Mouse (Mus musculus) liver, embryonic 16.5 days (tissue): ENCODE measurements around the gene Trpv6. TPM values are rescaled to one million over a fixed set of nuclear protein-coding genes. Genes with fewer than 3 reads are reported as not detected.

ENCODE experiments used
- ATAC-seq: fragments of 200-750 bp; cut with Nextera tagmentation; 2 replicates; pipeline ENCODE4 v1.8.0; 2017; ENCODE audit warnings: low read depth, mild to moderate bottlenecking, moderate number of reproducible peaks, moderate library complexity
- H3K27ac ChIP-seq: fragments of 300-500 bp; sonication (generic); 2 replicates; pipeline ENCODE4 v1.5.1; 2014; ENCODE audit warnings: mild to moderate bottlenecking, low read length
- H3K27me3 ChIP-seq: fragments of 300-500 bp; sonication (generic); 2 replicates; pipeline ENCODE4 v1.6.1; 2014; ENCODE audit warnings: low read depth, low read length, mixed read lengths; ENCODE audit not compliant: control insufficient read depth, insufficient read depth
- H3K36me3 ChIP-seq: fragments of 300-500 bp; sonication (generic); 2 replicates; pipeline ENCODE4 v1.6.1; 2014; ENCODE audit warnings: mild to moderate bottlenecking; ENCODE audit not compliant: control insufficient read depth, insufficient read depth
- H3K4me1 ChIP-seq: fragments of 300-500 bp; sonication (generic); 2 replicates; pipeline ENCODE4 v1.6.1; 2014; ENCODE audit warnings: low read depth, low read length, mixed read lengths; ENCODE audit not compliant: control insufficient read depth
- H3K4me2 ChIP-seq: fragments of 300-500 bp; sonication (generic); 2 replicates; pipeline ENCODE4 v1.6.1; 2014; ENCODE audit warnings: low read depth, low read length, mixed read lengths
- H3K4me3 ChIP-seq: fragments of 300-500 bp; sonication (generic); 2 replicates; pipeline ENCODE4 v1.5.1; 2014; ENCODE audit warnings: low read depth, mild to moderate bottlenecking, low read length
- H3K9ac ChIP-seq: fragments of 300-500 bp; sonication (generic); 2 replicates; pipeline ENCODE4 v1.6.1; 2014; ENCODE audit warnings: low read depth, low read length
- H3K9me3 ChIP-seq: fragments of 300-500 bp; sonication (generic); replicated peaks from 2 replicates; pipeline ENCODE4 v1.6.1; 2016; ENCODE audit warnings: low read length; ENCODE audit not compliant: control insufficient read depth
- WGBS: fragments of 180-500 bp; shearing (Covaris S2); extraction: QIAGEN DNeasy Blood & Tissue Kit; methylation state at CpG from one replicate; pipeline ENCODE4 v1.1.7; 2014; ENCODE audit not compliant: insufficient replicate concordance; 5-methylcytosine and 5-hydroxymethylcytosine counted together
- polyA plus RNA-seq: library from polyadenylated mRNA; unstranded; fragments of >200 nt; fragmentation: Nextera tagmentation; extraction: Ambion mirVana; gene quantifications from 2 replicates; pipeline ENCODE4 v1.2.1, GENCODE M21; 2015

Gene Trpv6
- polyA plus RNA-seq, 1 experiment from 2014 or later: 0.06 TPM

DNA sequence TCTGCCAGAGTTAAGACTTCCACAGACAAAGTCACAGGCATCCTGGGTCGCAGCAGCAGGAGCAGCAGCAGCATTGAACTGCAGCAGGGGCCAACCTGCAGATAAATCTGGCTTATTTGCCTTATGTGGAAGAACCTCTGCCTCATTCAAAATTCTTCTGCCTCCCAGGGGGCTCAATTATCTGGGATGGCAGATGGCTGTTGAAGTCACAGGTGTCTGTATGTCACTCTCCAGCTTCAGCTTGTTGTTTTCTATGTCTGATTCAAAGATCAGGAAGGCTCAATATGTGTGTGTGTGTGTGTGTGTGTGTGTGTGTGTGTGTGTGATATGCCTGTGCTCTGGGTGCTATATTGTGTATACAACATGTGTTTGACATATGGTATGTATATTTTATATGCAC is 1.2 kb upstream of the Trpv6 start:
- no peaks in the 10 kb centered on the region for H3K27me3 ChIP-seq
- ATAC-seq: no peak
- H3K9me3 ChIP-seq: no peaks in the 10 kb centered on the region
- no peaks in the 10 kb centered on the region for H3K36me3 ChIP-seq
- no peak overlapping the region for H3K4me2 ChIP-seq
- no peak overlapping the region for H3K27ac ChIP-seq
- H3K4me3 ChIP-seq: no peak overlapping the region
- no peaks in the 10 kb centered on the region for H3K4me1 ChIP-seq
- 43% methylated on average over 1 of the region's 1 CpGs for WGBS
- H3K9ac ChIP-seq: no peak overlapping the region

DNA sequence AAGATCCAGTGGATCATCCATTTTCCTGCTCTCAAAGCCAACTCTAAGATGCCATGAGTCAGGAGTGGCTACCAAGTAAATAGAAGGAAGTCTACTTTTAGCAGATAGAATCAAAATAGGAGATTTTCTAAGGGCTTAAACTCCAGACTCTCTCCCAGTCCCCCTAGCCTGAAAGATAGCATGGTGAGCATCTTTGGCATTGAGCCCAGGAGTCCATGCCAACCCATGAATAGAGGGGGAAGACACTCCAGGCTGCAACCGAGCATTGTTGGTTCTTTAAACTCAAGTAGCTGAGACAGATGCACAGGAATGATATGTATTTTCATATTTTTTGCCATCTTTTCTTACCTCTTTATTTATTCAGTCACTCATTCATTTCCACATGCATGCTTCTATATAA is 994 bp downstream of the Trpv6 start:
- no peak overlapping the region for H3K27ac ChIP-seq
- WGBS: 33% methylated on average over 1 of the region's 1 CpGs
- ATAC-seq: no peak
- no peaks in the 10 kb centered on the region for H3K27me3 ChIP-seq
- H3K4me2 ChIP-seq: no peak overlapping the region
- H3K4me1 ChIP-seq: no peaks in the 10 kb centered on the region
- H3K4me3 ChIP-seq: no peak overlapping the region
- H3K9ac ChIP-seq: no peak overlapping the region
- H3K36me3 ChIP-seq: no peaks in the 10 kb centered on the region
- H3K9me3 ChIP-seq: no peaks in the 10 kb centered on the region

- H3K9me3 ChIP-seq: no peaks in the 10 kb centered on the region
- no peak overlapping the region for H3K9ac ChIP-seq
- no peak overlapping the region for H3K4me3 ChIP-seq
- 63% methylated on average over 4 of the region's 4 CpGs for WGBS
- no peak for ATAC-seq
- H3K4me1 ChIP-seq: no peaks in the 10 kb centered on the region
- no peak overlapping the region for H3K4me2 ChIP-seq
- no peak overlapping the region for H3K27ac ChIP-seq
- no peaks in the 10 kb centered on the region for H3K27me3 ChIP-seq
- H3K36me3 ChIP-seq: no peaks in the 10 kb centered on the region
Measured at GRCm38 (mm10) chr6:41631549-41631948, 4.7 kb downstream of the Trpv6 start.

DNA sequence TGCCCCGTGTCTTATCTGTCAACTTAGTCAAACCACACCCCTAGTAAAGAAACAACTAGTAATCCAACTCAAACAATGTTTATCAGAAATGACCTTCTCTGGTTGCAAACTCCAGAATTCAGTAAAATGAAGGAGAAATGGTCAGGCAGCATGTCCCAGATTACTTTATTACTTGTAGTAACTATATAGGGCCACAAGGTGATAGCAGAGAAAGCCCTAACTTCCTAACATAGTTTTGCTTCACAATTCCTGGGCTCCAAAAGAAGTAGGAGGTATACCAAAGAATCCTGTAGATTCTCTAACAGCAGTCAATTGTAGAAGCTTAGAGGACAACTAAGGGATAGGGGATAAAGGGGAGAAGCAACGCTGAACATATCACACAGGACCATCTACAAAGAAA is 5.4 kb downstream of the Trpv6 start:
- WGBS: 39% methylated on average over 2 of the region's 2 CpGs
- H3K9me3 ChIP-seq: no peaks in the 10 kb centered on the region

GRCm38 (mm10) chr6:41628180-41628579 is 8.0 kb downstream of the Trpv6 start:
- no peaks in the 10 kb centered on the region for H3K9me3 ChIP-seq
- H3K27ac ChIP-seq: no peak overlapping the region
- H3K36me3 ChIP-seq: no peaks in the 10 kb centered on the region
- no peak for ATAC-seq
- H3K27me3 ChIP-seq: no peaks in the 10 kb centered on the region
- H3K9ac ChIP-seq: no peak overlapping the region
- WGBS: 32% methylated on average over 1 of the region's 1 CpGs
- H3K4me1 ChIP-seq: no peaks in the 10 kb centered on the region
- no peak overlapping the region for H3K4me2 ChIP-seq
- H3K4me3 ChIP-seq: no peak overlapping the region

More for the DNA sequence above, 5.4 kb downstream of the Trpv6 start:
- Histone ChIP-seq H3K27me3 (no peaks in the 10 kb centered on the region), H3K4me1 (no peaks in the 10 kb centered on the region), H3K9ac (no peak overlapping the region), H3K36me3 (no peaks in the 10 kb centered on the region), H3K4me2 (no peak overlapping the region), H3K27ac (no peak overlapping the region), H3K4me3 (no peak overlapping the region)
- ATAC-seq: no peak

GRCm38 (mm10) chr6:41622661-41623060 is 13.5 kb downstream of the Trpv6 start:
- no peaks in the 10 kb centered on the region for H3K27me3 ChIP-seq
- no peak overlapping the region for H3K9ac ChIP-seq
- H3K9me3 ChIP-seq: no peaks in the 10 kb centered on the region
- no peak overlapping the region for H3K4me2 ChIP-seq
- no peak overlapping the region for H3K4me3 ChIP-seq
- H3K27ac ChIP-seq: no peak overlapping the region
- no peaks in the 10 kb centered on the region for H3K4me1 ChIP-seq
- H3K36me3 ChIP-seq: no peaks in the 10 kb centered on the region
- ATAC-seq: no peak
- WGBS: 57% methylated on average over 9 of the region's 9 CpGs

DNA sequence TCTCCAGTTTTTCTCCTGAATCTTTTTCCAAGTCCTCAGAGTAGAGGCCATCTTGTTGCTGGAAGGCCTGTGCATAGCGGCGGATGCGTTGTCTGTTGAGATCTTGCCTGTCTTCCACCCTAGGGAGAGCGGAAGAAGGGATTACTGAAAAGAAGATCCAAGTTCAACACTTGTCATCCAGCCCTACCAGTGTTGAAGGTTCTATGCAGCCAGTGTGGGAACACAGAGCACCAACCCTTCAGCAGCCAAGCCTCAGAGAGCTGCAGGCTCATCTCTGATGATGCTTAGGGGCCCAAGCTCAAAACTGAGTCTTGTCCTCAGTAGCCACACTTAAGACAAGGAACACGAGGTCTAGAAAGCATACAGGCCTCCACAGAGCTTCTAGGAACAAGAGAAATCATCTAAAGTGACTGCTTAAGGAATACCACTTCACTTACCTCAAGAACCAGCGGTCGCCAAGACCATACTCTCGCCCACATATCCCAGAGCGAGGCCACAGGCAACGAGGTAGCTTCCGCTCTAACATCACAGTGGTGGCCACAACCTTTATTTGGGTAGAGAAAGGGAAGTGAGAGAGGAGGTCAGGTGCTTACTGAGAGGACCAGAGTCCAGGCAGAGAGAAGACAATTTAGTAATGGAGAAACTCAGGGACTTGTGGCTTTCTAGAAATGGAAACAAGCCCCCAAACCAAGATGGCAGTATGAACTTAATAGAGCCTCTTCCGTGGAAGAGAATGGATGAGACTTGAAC is 14.8 kb downstream of the Trpv6 start:
- ATAC-seq: no peak
- 74% methylated on average over 12 of the region's 12 CpGs for WGBS

DNA sequence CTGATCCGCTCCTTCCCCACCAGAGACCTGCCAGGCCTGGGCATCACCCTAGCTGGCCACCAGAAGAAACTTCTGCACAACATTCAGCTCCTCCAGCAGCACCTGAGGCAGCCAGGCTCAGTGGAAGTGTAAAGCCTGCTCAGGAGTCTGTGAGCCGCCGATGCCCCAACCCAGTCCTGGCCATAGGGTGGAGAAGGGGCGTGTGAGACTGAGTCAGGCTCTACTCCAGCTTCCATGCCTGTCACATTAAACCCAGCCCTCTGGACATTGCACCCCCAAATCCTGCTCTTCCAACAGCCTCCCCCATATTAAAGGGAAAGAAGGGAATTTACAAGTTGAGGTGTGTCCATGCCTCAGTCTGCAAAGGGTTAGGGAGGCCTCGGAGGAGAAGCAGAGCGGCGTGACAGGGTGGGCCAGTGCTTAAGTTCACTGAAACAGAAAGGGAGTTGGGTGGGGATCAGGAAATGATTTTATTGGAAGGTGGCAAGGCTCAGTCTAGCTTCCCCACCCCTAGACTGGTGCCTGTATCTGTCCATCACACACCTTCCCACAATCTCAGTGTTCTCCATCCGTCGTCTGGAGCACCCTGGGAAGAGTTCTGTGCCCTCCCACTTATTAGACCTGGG is 15.9 kb downstream of the Trpv6 start:
- no peak overlapping the region for H3K27ac ChIP-seq
- no peak overlapping the region for H3K4me3 ChIP-seq
- 76% methylated on average over 9 of the region's 9 CpGs for WGBS
- no peaks in the 10 kb centered on the region for H3K36me3 ChIP-seq
- no peaks in the 10 kb centered on the region for H3K27me3 ChIP-seq
- no peak overlapping the region for H3K4me2 ChIP-seq
- H3K4me1 ChIP-seq: no peaks in the 10 kb centered on the region
- no peak overlapping the region for H3K9ac ChIP-seq
- no peaks in the 10 kb centered on the region for H3K9me3 ChIP-seq
- no peak for ATAC-seq

More for the DNA sequence above, 14.8 kb downstream of the Trpv6 start:
- no peak overlapping the region for H3K4me3 ChIP-seq
- no peaks in the 10 kb centered on the region for H3K27me3 ChIP-seq
- no peaks in the 10 kb centered on the region for H3K9me3 ChIP-seq
- no peak overlapping the region for H3K27ac ChIP-seq
- H3K4me2 ChIP-seq: no peak overlapping the region
- no peaks in the 10 kb centered on the region for H3K36me3 ChIP-seq
- H3K9ac ChIP-seq: no peak overlapping the region
- H3K4me1 ChIP-seq: no peaks in the 10 kb centered on the region

DNA sequence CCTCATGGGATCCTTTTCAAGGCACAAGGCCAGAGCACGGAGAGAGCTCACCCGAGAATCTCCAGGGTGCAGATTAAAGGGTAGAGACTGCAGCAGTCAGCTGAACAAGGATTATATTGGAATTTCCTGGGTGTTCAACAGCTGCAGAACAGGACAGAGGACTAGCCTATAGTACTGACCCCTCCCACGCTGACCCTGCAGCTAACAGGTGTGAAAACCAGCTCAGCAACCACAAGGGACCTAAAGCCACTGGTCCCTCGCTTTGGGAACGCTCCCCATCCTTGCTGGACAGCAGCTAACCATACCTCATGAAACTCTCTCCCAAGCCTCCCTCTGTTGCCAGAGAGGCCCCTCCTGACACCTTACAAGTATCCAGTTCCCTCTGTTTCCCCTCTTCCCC is 28.6 kb downstream of the Trpv6 start:
- Histone ChIP-seq H3K27ac (no peak overlapping the region), H3K4me1 (peaks cover 4% of the 10 kb centered on the region; the same call in 1 of the 2 replicates), H3K4me3 (no peak overlapping the region), H3K9ac (no peak overlapping the region), H3K9me3 (no peaks in the 10 kb centered on the region), H3K36me3 (no peaks in the 10 kb centered on the region), H3K4me2 (no peak overlapping the region), H3K27me3 (peaks cover 10% of the 10 kb centered on the region)
- ATAC-seq: no peak
- 62% methylated on average over 5 of the region's 5 CpGs for WGBS
